Mouse (Mus musculus): Measurements from ENCODE around the gene Tmem30a. TPM values are rescaled to one million over a fixed set of nuclear protein-coding genes. Genes with fewer than 3 reads are reported as not detected.

Tmem30a gene
- polyA plus RNA-seq (2012; rRNA removed) = 16.4 and 25.5 TPM in 2 replicates

GRCm38 (mm10) chr9:79792841-79793835 lies at the start of gene Tmem30a:
Tmem30a (minus strand) TSS chr9:79793507.

GRCm38 (mm10) chr9:79759385-79760005 lies 33.8 kb downstream of the Tmem30a start, which contains the start of gene Cox7a2:
Cox7a2 (minus strand) TSS chr9:79759878.

Other genes starting within 250 kb of the Tmem30a start
- gene Col12a1, start 74.7 kb downstream of the Tmem30a start, polyA plus RNA-seq (2012; rRNA removed) = 9.5 and 11.5 TPM in 2 replicates
- gene Cox7a2, start 33.6 kb downstream of the Tmem30a start, polyA plus RNA-seq (2012; rRNA removed) = 126 and 158 TPM in 2 replicates
- gene Filip1, start 219.3 kb upstream of the Tmem30a start, polyA plus RNA-seq (2012; rRNA removed) = 0.61 and 0.82 TPM in 2 replicates

Measured in stomach, adult 2 months (tissue).